Mouse (Mus musculus): Measurements from ENCODE around the gene Armcx4. TPM values are rescaled to one million over a fixed set of nuclear protein-coding genes. Genes with fewer than 3 reads are reported as not detected.

Armcx4 gene
- polyA plus RNA-seq, 1 experiment, result 22.5 TPM

- Histone ChIP-seq H3K4me1 (ENCODE audit: control insufficient read depth, insufficient read depth, low read length) (no peaks in the 10 kb centered on the region), H3K27ac (ENCODE audit: insufficient read depth, low read length) (no peak overlapping the region), H3K4me3 (ENCODE audit: insufficient read depth, low read length) (no peak overlapping the region)
- no peak for TF ChIP-seq CTCF (IDR thresholded peaks at IDR 0.05; ENCODE audit: borderline replicate concordance, insufficient read depth, low read length)
- no peak for TF ChIP-seq POLR2A (IDR thresholded peaks at IDR 0.05; ENCODE audit: low read depth, low read length)
These were observed 52.8 kb downstream of the Armcx4 start for GRCm38 (mm10) chrX:134739160-134739559.

GRCm38 (mm10) chrX:134741862-134742261, 55.5 kb downstream of the Armcx4 start:
- H3K4me3 ChIP-seq (ENCODE audit: insufficient read depth, low read length), result no peak overlapping the region
- no peaks in the 10 kb centered on the region for H3K4me1 ChIP-seq (ENCODE audit: control insufficient read depth, insufficient read depth, low read length)
- no peak overlapping the region for H3K27ac ChIP-seq (ENCODE audit: insufficient read depth, low read length)
- no peak for TF ChIP-seq POLR2A (IDR thresholded peaks at IDR 0.05; ENCODE audit: low read depth, low read length)

Other genes starting within 250 kb of the Armcx4 start
- 0.38 and 0.46 TPM in 2 replicates for gene Taf7l, start 210.0 kb upstream of the Armcx4 start, polyA plus RNA-seq (2011; ENCODE audit: insufficient read length, low read depth, missing spikeins)
- gene Timm8a1, start 144.7 kb upstream of the Armcx4 start, polyA plus RNA-seq (2011; ENCODE audit: insufficient read length, low read depth, missing spikeins), result 33.3 and 34.3 TPM in 2 replicates
- gene Btk, start 102.9 kb upstream of the Armcx4 start, polyA plus RNA-seq (2011; ENCODE audit: insufficient read length, low read depth, missing spikeins), result 0.61 TPM in 1 of 2 replicates, not detected in the other
- gene Rpl36a, start 100.9 kb upstream of the Armcx4 start, polyA plus RNA-seq (2011; ENCODE audit: insufficient read length, low read depth, missing spikeins), result 765 and 790 TPM in 2 replicates
- gene Gla, start 85.4 kb upstream of the Armcx4 start, polyA plus RNA-seq (2011; ENCODE audit: insufficient read length, low read depth, missing spikeins), result 11.2 and 14.7 TPM in 2 replicates
- gene Hnrnph2, start 85.3 kb upstream of the Armcx4 start, polyA plus RNA-seq (2011; ENCODE audit: insufficient read length, low read depth, missing spikeins), result 113 and 117 TPM in 2 replicates
- 34.1 and 39.4 TPM in 2 replicates for gene Armcx1, start 31.4 kb downstream of the Armcx4 start, polyA plus RNA-seq (2011; ENCODE audit: insufficient read length, low read depth, missing spikeins)
- gene Armcx6, start 64.9 kb downstream of the Armcx4 start, polyA plus RNA-seq (2011; ENCODE audit: insufficient read length, low read depth, missing spikeins), result 13.6 and 21.7 TPM in 2 replicates
- 71.6 and 81.0 TPM in 2 replicates for gene Armcx3, start 70.1 kb downstream of the Armcx4 start, polyA plus RNA-seq (2011; ENCODE audit: insufficient read length, low read depth, missing spikeins)
- gene Armcx2, start 122.7 kb downstream of the Armcx4 start, polyA plus RNA-seq (2011; ENCODE audit: insufficient read length, low read depth, missing spikeins), result 108 and 127 TPM in 2 replicates